Mouse (Mus musculus): ENCODE results near the gene Tmem135. TPM values are rescaled to one million over a fixed set of nuclear protein-coding genes. Genes with fewer than 3 reads are reported as not detected.

Tmem135 gene
- total and polyA plus RNA-seq, 3 experiments: 7.4 to 33.9 TPM; not detected in 1

DNA sequence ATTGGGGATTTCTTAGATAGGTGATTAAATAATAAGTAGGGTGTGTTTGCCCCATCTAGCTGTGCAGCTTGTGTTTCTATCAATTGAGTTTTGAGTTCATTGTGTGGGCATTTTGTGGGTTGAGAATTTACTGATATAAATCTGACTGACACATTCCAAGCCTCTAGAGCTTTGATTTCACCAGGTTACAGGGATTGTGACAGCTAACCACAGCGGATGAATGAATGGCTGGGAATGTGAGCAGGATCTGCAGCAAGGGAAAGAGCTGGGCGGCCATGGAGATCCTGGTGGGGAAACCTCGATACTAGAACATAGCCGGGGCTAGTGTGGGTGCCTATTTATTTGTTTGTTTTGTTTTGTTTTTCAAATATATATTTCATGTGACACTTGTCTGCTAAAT lies 205.5 kb downstream of the Tmem135 start:
- Histone ChIP-seq H3K9ac (ENCODE audit: control insufficient read depth, low read depth, low read length, poor library complexity, severe bottlenecking) (no peak overlapping the region), H3K36me3 (ENCODE audit: control insufficient read depth in 1 of 2, insufficient read depth in 2 of 2, low read length in 2 of 2) (peaks cover 0 to 4% of the 10 kb centered on the region in 2 experiments; a peak in 2 of 4 replicates), H3K79me2 (ENCODE audit: control insufficient read depth, insufficient read depth, low read length, poor library complexity) (no peaks in the 10 kb centered on the region), H3K4me3 (ENCODE audit: control insufficient read depth in 1 of 2, insufficient read depth in 1 of 2, low read depth in 2 of 2, low read length in 2 of 2) (no peak overlapping the region), H3K27me3 (ENCODE audit: control insufficient read depth in 1 of 2, insufficient read depth in 2 of 2, low read length in 2 of 2) (no peaks in the 10 kb centered on the region), H3K27ac (ENCODE audit: control insufficient read depth, low read depth, low read length) (no peak overlapping the region), H3K4me1 (ENCODE audit: control insufficient read depth in 1 of 2, insufficient read depth in 2 of 2, low read length in 2 of 2) (0 out of 4 replicates have a peak, but pooled peaks cover 0 to 2% of the 10 kb centered on the region in 2 experiments), H3K9me3 (replicated peaks; ENCODE audit: insufficient read depth, low read length) (no peaks in the 10 kb centered on the region)
- DNase-seq (ENCODE audit: low read depth, low spot score): no peak
- TF ChIP-seq KAT2A (conservative IDR thresholded peaks at IDR 0.05; ENCODE audit: low read depth, low read length) (no peak), RAD21 (IDR thresholded peaks at IDR 0.05; ENCODE audit: low read depth, low read length) (no peak), CHD2 (IDR thresholded peaks at IDR 0.05; ENCODE audit: low read length) (no peak)

DNA sequence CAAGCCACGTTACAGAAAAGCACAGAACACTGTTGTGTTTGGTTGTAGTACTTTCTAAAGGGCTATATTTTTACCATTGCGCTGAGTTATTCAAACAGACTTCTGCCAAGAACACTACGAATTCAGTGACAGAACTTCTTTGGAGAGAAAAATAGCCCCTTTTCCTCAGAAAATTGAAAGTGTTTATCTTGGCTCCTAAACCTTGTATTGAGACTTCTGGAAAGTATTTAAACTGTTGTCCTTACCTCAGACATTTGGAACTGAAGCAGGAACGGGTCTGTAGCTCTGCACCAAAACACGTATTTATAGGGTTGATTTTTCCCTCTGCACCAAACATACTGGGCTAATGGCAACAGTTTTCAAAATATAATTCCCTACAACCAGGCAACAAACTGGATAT lies 210.6 kb downstream of the Tmem135 start:
- DNase-seq (ENCODE audit: low read depth, low spot score): no peak
- Histone ChIP-seq H3K27me3 (ENCODE audit: control insufficient read depth in 1 of 2, insufficient read depth in 2 of 2, low read length in 2 of 2) (no peaks in the 10 kb centered on the region), H3K9ac (ENCODE audit: control insufficient read depth, low read depth, low read length, poor library complexity, severe bottlenecking) (no peak overlapping the region), H3K9me3 (replicated peaks; ENCODE audit: insufficient read depth, low read length) (no peaks in the 10 kb centered on the region), H3K4me1 (ENCODE audit: control insufficient read depth in 1 of 2, insufficient read depth in 2 of 2, low read length in 2 of 2) (no peaks in the 10 kb centered on the region), H3K4me3 (ENCODE audit: control insufficient read depth in 1 of 2, insufficient read depth in 1 of 2, low read depth in 2 of 2, low read length in 2 of 2) (no peak overlapping the region), H3K79me2 (ENCODE audit: control insufficient read depth, insufficient read depth, low read length, poor library complexity) (no peaks in the 10 kb centered on the region), H3K27ac (ENCODE audit: control insufficient read depth, low read depth, low read length) (no peak overlapping the region), H3K36me3 (ENCODE audit: control insufficient read depth in 1 of 2, insufficient read depth in 2 of 2, low read length in 2 of 2) (no peaks in the 10 kb centered on the region)
- TF ChIP-seq ETS1 (IDR thresholded peaks at IDR 0.05; ENCODE audit: low read depth, low read length): no peak
- no peak for TF ChIP-seq NELFE (IDR thresholded peaks at IDR 0.05; ENCODE audit: low read depth, low read length)
- TF ChIP-seq POLR2AphosphoS2 (IDR thresholded peaks at IDR 0.05; ENCODE audit: low read length): no peak
- no peak for TF ChIP-seq NRF1 (IDR thresholded peaks at IDR 0.05; ENCODE audit: insufficient read depth, low read depth, low read length, poor library complexity, severe bottlenecking)
- no peak for TF ChIP-seq GATA1 (IDR thresholded peaks at IDR 0.05; ENCODE audit: low read depth, low read length)
- TF ChIP-seq MEF2A (IDR thresholded peaks at IDR 0.05; ENCODE audit: extremely low read depth, insufficient replicate concordance, low read depth, low read length, poor library complexity, severe bottlenecking): no peak
- TF ChIP-seq POLR2A (IDR thresholded peaks at IDR 0.05; ENCODE audit: control insufficient read depth in 1 of 2, insufficient read depth in 1 of 2, low read depth in 1 of 2, low read length in 2 of 2, poor library complexity in 1 of 2): no peak
- no peak for TF ChIP-seq MXI1 (IDR thresholded peaks at IDR 0.05; ENCODE audit: low read depth, low read length)
- no peak for TF ChIP-seq SIN3A (IDR thresholded peaks at IDR 0.05; ENCODE audit: low read length)
- no peak for TF ChIP-seq HCFC1 (IDR thresholded peaks at IDR 0.05; ENCODE audit: low read depth, low read length)
- no peak for TF ChIP-seq USF1 (IDR thresholded peaks at IDR 0.05; ENCODE audit: low read depth, low read length)
- no peak for TF ChIP-seq MAX (IDR thresholded peaks at IDR 0.05; ENCODE audit: low read length)
- TF ChIP-seq MAFK (IDR thresholded peaks at IDR 0.05; ENCODE audit: borderline replicate concordance, low read depth, low read length): no peak
- TF ChIP-seq POLR2AphosphoS5 (IDR thresholded peaks at IDR 0.05; ENCODE audit: borderline replicate concordance, low read depth, low read length): no peak
- TF ChIP-seq GABPA (IDR thresholded peaks at IDR 0.05; ENCODE audit: low read depth, low read length): no peak
- TF ChIP-seq USF2 (IDR thresholded peaks at IDR 0.05; ENCODE audit: borderline replicate concordance in 1 of 2, insufficient read depth in 1 of 2, low read depth in 1 of 2, low read length in 2 of 2): no peak
- TF ChIP-seq ZMIZ1 (IDR thresholded peaks at IDR 0.05; ENCODE audit: low read depth, low read length): no peak
- TF ChIP-seq MYB (IDR thresholded peaks at IDR 0.05; ENCODE audit: low read depth, low read length): no peak
